Mouse (Mus musculus) adrenal gland, postnatal 4 days (tissue): ENCODE measurements around the gene Atf4. TPM values are rescaled to one million over a fixed set of nuclear protein-coding genes. Genes with fewer than 3 reads are reported as not detected.

Experiments
- DNase-seq, 2 experiments: peaks; one replicate each; pipeline ENCODE4 v3.0.0; 2021 to 2022; ENCODE audit warnings: low spot score in 2 of 2, mixed read lengths in 2 of 2
- long read RNA-seq, 2 experiments: library from polyadenylated mRNA; stranded (forward); transcript quantifications; one replicate each; pipeline ENCODE4 v2.0.0; 2021
- total RNA-seq, 2 experiments: library from RNA; stranded (reverse); gene quantifications; 2 replicates each; pipeline ENCODE4 v1.2.3; 2021

Gene Atf4
- total RNA-seq: 100 to 1,000 TPM; 145 to 157 TPM
- long read RNA-seq, experiment 1, transcript Atf4-201 (3 exons, 1,725 nt): major isoform, 47 of 62 reads
- long read RNA-seq, experiment 1, transcript Atf4-203 (1 exons, 2,019 nt): minor isoform, 9 of 62 reads
- long read RNA-seq, experiment 1, partial matches to known transcripts: 6 of 62 reads
- long read RNA-seq, experiment 1, other reads (novel, unspliced or antisense): 0 of 62 reads
- long read RNA-seq, experiment 2, transcript Atf4-201 (3 exons, 1,725 nt): minor isoform, 54 of 159 reads
- long read RNA-seq, experiment 2, transcript Atf4-203 (1 exons, 2,019 nt): major isoform, 105 of 159 reads
- long read RNA-seq, experiment 2, partial matches to known transcripts: 0 of 159 reads
- long read RNA-seq, experiment 2, other reads (novel, unspliced or antisense): 0 of 159 reads

- DNase-seq: peak; percentile 86 to 97
Measured at GRCm38 (mm10) chr15:80254847-80255645, at the start of gene Atf4. TSS of gene Atf4 (plus strand) at chr15:80255184.

GRCm38 (mm10) chr15:80206057-80206565 lies 48.9 kb upstream of the Atf4 start:
- DNase-seq: no peak

- no peak for DNase-seq
Measured at GRCm38 (mm10) chr15:80208446-80208845, 46.5 kb upstream of the Atf4 start.

- no peak for DNase-seq
Measured at GRCm38 (mm10) chr15:80213688-80214087, 41.3 kb upstream of the Atf4 start.

GRCm38 (mm10) chr15:80215716-80216479 lies 39.1 kb upstream of the Atf4 start:
- no peak for DNase-seq

GRCm38 (mm10) chr15:80216480-80216820 lies 38.5 kb upstream of the Atf4 start:
- DNase-seq: no peak

GRCm38 (mm10) chr15:80217476-80217875 lies 37.5 kb upstream of the Atf4 start:
- DNase-seq: no peak

GRCm38 (mm10) chr15:80219211-80219610 lies 35.8 kb upstream of the Atf4 start:
- no peak for DNase-seq

- no peak for DNase-seq
Measured at GRCm38 (mm10) chr15:80219705-80220657, 35.0 kb upstream of the Atf4 start.

GRCm38 (mm10) chr15:80221031-80221430 lies 34.0 kb upstream of the Atf4 start:
- no peak for DNase-seq

- no peak for DNase-seq
Measured at GRCm38 (mm10) chr15:80223751-80224150, 31.2 kb upstream of the Atf4 start.

GRCm38 (mm10) chr15:80225208-80225607 lies 29.8 kb upstream of the Atf4 start:
- peak; percentile 68 to 70 for DNase-seq

- DNase-seq: no peak
Measured at GRCm38 (mm10) chr15:80225796-80226195, 29.2 kb upstream of the Atf4 start.

GRCm38 (mm10) chr15:80228071-80228800 lies 26.7 kb upstream of the Atf4 start:
- DNase-seq: no peak

GRCm38 (mm10) chr15:80232331-80232730 lies 22.7 kb upstream of the Atf4 start:
- DNase-seq: no peak

- no peak for DNase-seq
Measured at GRCm38 (mm10) chr15:80233053-80233452, 21.9 kb upstream of the Atf4 start.

- DNase-seq: peak; percentile 91 to 95
Measured at GRCm38 (mm10) chr15:80233733-80234509, 21.1 kb upstream of the Atf4 start, which contains the start of gene Mief1. TSS of gene Mief1 (plus strand) at chr15:80234018.

GRCm38 (mm10) chr15:80235535-80235934 lies 19.4 kb upstream of the Atf4 start, which contains the start of gene AC140267.1:
TSS of gene AC140267.1 (plus strand) at chr15:80235835.
- no peak for DNase-seq

- DNase-seq: no peak
Measured at GRCm38 (mm10) chr15:80248135-80248534, 6.8 kb upstream of the Atf4 start.
